Mouse (Mus musculus): ENCODE measurements at regions not wholly inside any gene's neighbourhood (a gene's known extent, or its start where the extent isn't known, plus 50 kb on each side); places are given as distances from the start of the nearest gene placed in this dataset.
A peak's percentile ranks its signal among the peaks of the same experiment; 100 is the strongest.

- 26% methylated on average over 7 of the region's 7 CpGs for WGBS
- H3K36me3 ChIP-seq, result no peaks in the 10 kb centered on the region
- DNase-seq (ENCODE audit: low spot score), result peak; percentile 58
- H3K4me1 ChIP-seq, result peaks cover 9% of the 10 kb centered on the region
- H3K4me3 ChIP-seq, result no peak overlapping the region
- no peak overlapping the region for H3K27ac ChIP-seq
- H3K27me3 ChIP-seq (ENCODE audit: low read depth, poor library complexity, severe bottlenecking), result peaks cover 61% of the 10 kb centered on the region
- H3K9me3 ChIP-seq (replicated peaks), result no peaks in the 10 kb centered on the region
Observed at GRCm38 (mm10) chrX:11090432-11090831, 208.6 kb upstream of the H2al1a start.

- no peak overlapping the region for H3K27ac ChIP-seq
Observed at GRCm38 (mm10) chrX:11097581-11098254, 201.3 kb upstream of the H2al1a start.

GRCm38 (mm10) chrX:11098366-11098765 lies 200.7 kb upstream of the H2al1a start:
- H3K4me1 ChIP-seq, result no peaks in the 10 kb centered on the region
- no peak overlapping the region for H3K4me3 ChIP-seq
- DNase-seq (ENCODE audit: low spot score), result no peak
- H3K27ac ChIP-seq, result no peak overlapping the region
- H3K27me3 ChIP-seq (ENCODE audit: low read depth, poor library complexity, severe bottlenecking), result peaks cover 62% of the 10 kb centered on the region
- no peaks in the 10 kb centered on the region for H3K36me3 ChIP-seq
- WGBS, result 48% methylated on average over 4 of the region's 4 CpGs
- no peaks in the 10 kb centered on the region for H3K9me3 ChIP-seq (replicated peaks)

More at GRCm38 (mm10) chrX:11097581-11098254, 201.3 kb upstream of the H2al1a start:
- DNase-seq (ENCODE audit: low spot score), result no peak
- 80% methylated on average over 9 of the region's 9 CpGs for WGBS
- Histone ChIP-seq H3K9me3 (replicated peaks) (no peaks in the 10 kb centered on the region), H3K4me1 (no peaks in the 10 kb centered on the region), H3K36me3 (no peaks in the 10 kb centered on the region), H3K4me3 (no peak overlapping the region), H3K27me3 (ENCODE audit: low read depth, poor library complexity, severe bottlenecking) (peaks cover 56% of the 10 kb centered on the region)

- Histone ChIP-seq H3K4me3 (no peak overlapping the region), H3K4me1 (no peaks in the 10 kb centered on the region), H3K36me3 (no peaks in the 10 kb centered on the region), H3K9me3 (replicated peaks) (no peaks in the 10 kb centered on the region), H3K27ac (no peak overlapping the region), H3K27me3 (ENCODE audit: low read depth, poor library complexity, severe bottlenecking) (peaks cover 73% of the 10 kb centered on the region)
- DNase-seq (ENCODE audit: low spot score), result no peak
- 86% methylated on average over 13 of the region's 13 CpGs for WGBS
Observed at GRCm38 (mm10) chrX:11099146-11100087, 199.6 kb upstream of the H2al1a start.

- no peaks in the 10 kb centered on the region for H3K36me3 ChIP-seq
- H3K4me3 ChIP-seq, result no peak overlapping the region
- H3K27ac ChIP-seq, result no peak overlapping the region
- H3K27me3 ChIP-seq (ENCODE audit: low read depth, poor library complexity, severe bottlenecking), result peaks cover 88% of the 10 kb centered on the region
- no peaks in the 10 kb centered on the region for H3K9me3 ChIP-seq (replicated peaks)
- DNase-seq (ENCODE audit: low spot score), result no peak
- WGBS, result 45% methylated on average over 3 of the region's 3 CpGs
- H3K4me1 ChIP-seq, result no peaks in the 10 kb centered on the region
Observed at GRCm38 (mm10) chrX:11100935-11101334, 198.1 kb upstream of the H2al1a start.

- Histone ChIP-seq H3K27me3 (ENCODE audit: low read depth, poor library complexity, severe bottlenecking) (peaks cover 83% of the 10 kb centered on the region), H3K9me3 (replicated peaks) (no peaks in the 10 kb centered on the region), H3K36me3 (no peaks in the 10 kb centered on the region), H3K4me3 (no peak overlapping the region), H3K27ac (no peak overlapping the region), H3K4me1 (no peaks in the 10 kb centered on the region)
- no peak for DNase-seq (ENCODE audit: low spot score)
- 91% methylated on average over 2 of the region's 2 CpGs for WGBS
Observed at GRCm38 (mm10) chrX:11131253-11131652, 167.8 kb upstream of the H2al1a start.

- peaks cover 43% of the 10 kb centered on the region for H3K27me3 ChIP-seq (ENCODE audit: low read depth, poor library complexity, severe bottlenecking)
- H3K9me3 ChIP-seq (replicated peaks), result no peaks in the 10 kb centered on the region
- DNase-seq (ENCODE audit: low spot score), result peak; percentile 32
- no peak overlapping the region for H3K4me3 ChIP-seq
- no peaks in the 10 kb centered on the region for H3K36me3 ChIP-seq
- WGBS, result 59% methylated on average over 8 of the region's 8 CpGs
- peaks cover 5% of the 10 kb centered on the region for H3K4me1 ChIP-seq
- H3K27ac ChIP-seq, result no peak overlapping the region
Observed at GRCm38 (mm10) chrX:11139971-11140421, 159.1 kb upstream of the H2al1a start.

GRCm38 (mm10) chrX:11141294-11141693 lies 157.8 kb upstream of the H2al1a start:
- whole genome bisulfite sequencing, result 81% methylated on average over 1 of the region's 1 CpGs
- Histone ChIP-seq H3K36me3 (no peaks in the 10 kb centered on the region), H3K4me1 (peaks cover 5% of the 10 kb centered on the region), H3K4me3 (no peak overlapping the region), H3K27me3 (ENCODE audit: low read depth, poor library complexity, severe bottlenecking) (peaks cover 34% of the 10 kb centered on the region), H3K27ac (no peak overlapping the region), H3K9me3 (replicated peaks) (no peaks in the 10 kb centered on the region)
- DNase-seq (ENCODE audit: low spot score), result no peak

- WGBS, result 85% methylated on average over 2 of the region's 2 CpGs
- Histone ChIP-seq H3K27me3 (ENCODE audit: low read depth, poor library complexity, severe bottlenecking) (peaks cover 75% of the 10 kb centered on the region), H3K9me3 (replicated peaks) (no peaks in the 10 kb centered on the region), H3K27ac (no peak overlapping the region), H3K4me1 (no peaks in the 10 kb centered on the region), H3K36me3 (no peaks in the 10 kb centered on the region), H3K4me3 (no peak overlapping the region)
- no peak for DNase-seq (ENCODE audit: low spot score)
Observed at GRCm38 (mm10) chrX:11158416-11158815, 140.6 kb upstream of the H2al1a start.

- DNase-seq (ENCODE audit: low spot score), result no peak
- Histone ChIP-seq H3K4me1 (no peaks in the 10 kb centered on the region), H3K27me3 (ENCODE audit: low read depth, poor library complexity, severe bottlenecking) (peaks cover 58% of the 10 kb centered on the region), H3K9me3 (replicated peaks) (no peaks in the 10 kb centered on the region), H3K36me3 (no peaks in the 10 kb centered on the region), H3K4me3 (no peak overlapping the region), H3K27ac (no peak overlapping the region)
- 80% methylated on average over 3 of the region's 3 CpGs for WGBS
Observed at GRCm38 (mm10) chrX:11170416-11170815, 128.6 kb upstream of the H2al1a start.

- peaks cover 73% of the 10 kb centered on the region for H3K27me3 ChIP-seq (ENCODE audit: low read depth, poor library complexity, severe bottlenecking)
- whole genome bisulfite sequencing, result 76% methylated on average over 7 of the region's 7 CpGs
- DNase-seq (ENCODE audit: low spot score), result no peak
Observed at GRCm38 (mm10) chrX:11180194-11180816, 118.8 kb upstream of the H2al1a start.

GRCm38 (mm10) chrX:11181855-11182254 lies 117.2 kb upstream of the H2al1a start:
- 90% methylated on average over 12 of the region's 12 CpGs for WGBS
- Histone ChIP-seq H3K27me3 (ENCODE audit: low read depth, poor library complexity, severe bottlenecking) (peaks cover 80% of the 10 kb centered on the region), H3K36me3 (no peaks in the 10 kb centered on the region), H3K27ac (no peak overlapping the region), H3K9me3 (replicated peaks) (no peaks in the 10 kb centered on the region), H3K4me3 (no peak overlapping the region), H3K4me1 (no peaks in the 10 kb centered on the region)
- no peak for DNase-seq (ENCODE audit: low spot score)

More at GRCm38 (mm10) chrX:11180194-11180816, 118.8 kb upstream of the H2al1a start:
- Histone ChIP-seq H3K27ac (no peak overlapping the region), H3K9me3 (replicated peaks) (no peaks in the 10 kb centered on the region), H3K36me3 (no peaks in the 10 kb centered on the region), H3K4me1 (no peaks in the 10 kb centered on the region), H3K4me3 (no peak overlapping the region)

- H3K27me3 ChIP-seq (ENCODE audit: low read depth, poor library complexity, severe bottlenecking), result peaks cover 65% of the 10 kb centered on the region
- WGBS, result 91% methylated on average over 6 of the region's 6 CpGs
- no peak overlapping the region for H3K27ac ChIP-seq
- no peak for DNase-seq (ENCODE audit: low spot score)
- H3K4me3 ChIP-seq, result no peak overlapping the region
- H3K4me1 ChIP-seq, result no peaks in the 10 kb centered on the region
- no peaks in the 10 kb centered on the region for H3K36me3 ChIP-seq
- no peaks in the 10 kb centered on the region for H3K9me3 ChIP-seq (replicated peaks)
Observed at GRCm38 (mm10) chrX:11190851-11191250, 108.2 kb upstream of the H2al1a start.
